Mouse (Mus musculus) heart, embryonic 11.5 days (tissue): ENCODE measurements around the gene Cpm. TPM values are rescaled to one million over a fixed set of nuclear protein-coding genes. Genes with fewer than 3 reads are reported as not detected.

Experiments used
- ATAC-seq: fragments of 200-750 bp; cut with Nextera tagmentation; replicated peaks from 2 replicates; pipeline ENCODE4 v1.8.0; 2017; ENCODE audit warnings: moderate library complexity; ENCODE audit not compliant: insufficient number of reproducible peaks, low FRiP score, low TSS enrichment
- H3K27ac ChIP-seq: fragments of 300-500 bp; sonication (generic); 2 replicates; pipeline ENCODE4 v1.5.1; 2014; ENCODE audit warnings: mild to moderate bottlenecking, low read depth, low read length
- H3K27me3 ChIP-seq: fragments of 300-500 bp; sonication (generic); 2 replicates; pipeline ENCODE4 v1.6.1; 2014; ENCODE audit warnings: mild to moderate bottlenecking, low read length, mixed read lengths; ENCODE audit not compliant: control insufficient read depth, insufficient read depth
- H3K36me3 ChIP-seq: fragments of 300-500 bp; sonication (generic); 2 replicates; pipeline ENCODE4 v1.6.1; 2014; ENCODE audit warnings: mild to moderate bottlenecking, low read length, moderate library complexity, mixed read lengths; ENCODE audit not compliant: control insufficient read depth, insufficient read depth
- H3K4me1 ChIP-seq: fragments of 300-500 bp; sonication (generic); 2 replicates; pipeline ENCODE4 v1.6.1; 2014; ENCODE audit warnings: low read length; ENCODE audit not compliant: control insufficient read depth, insufficient read depth
- H3K4me2 ChIP-seq: fragments of 300-500 bp; sonication (generic); 2 replicates; pipeline ENCODE4 v1.6.1; 2014; ENCODE audit warnings: mild to moderate bottlenecking, moderate library complexity
- H3K4me3 ChIP-seq: fragments of 300-500 bp; sonication (generic); 2 replicates; pipeline ENCODE4 v1.5.1; 2014; ENCODE audit warnings: low read depth, low read length
- H3K9ac ChIP-seq: fragments of 300-500 bp; sonication (generic); 2 replicates; pipeline ENCODE4 v1.6.1; 2014; ENCODE audit warnings: mild to moderate bottlenecking, low read depth, low read length, moderate library complexity
- H3K9me3 ChIP-seq: fragments of 300-500 bp; sonication (generic); replicated peaks from 2 replicates; pipeline ENCODE4 v1.6.1; 2016; ENCODE audit warnings: low read length; ENCODE audit not compliant: control insufficient read depth
- WGBS: fragments of 180-500 bp; shearing (Covaris S2); extraction: QIAGEN DNeasy Blood & Tissue Kit; methylation state at CpG from one replicate; pipeline ENCODE4 v1.1.7; 2014; ENCODE audit not compliant: insufficient replicate concordance; 5-methylcytosine and 5-hydroxymethylcytosine counted together
- polyA plus RNA-seq: library from polyadenylated mRNA; unstranded; fragments of >200 nt; fragmentation: Nextera tagmentation; extraction: Ambion mirVana; gene quantifications from 2 replicates; pipeline ENCODE4 v1.2.1, GENCODE M21; 2014

Gene Cpm
- polyA plus RNA-seq, 1 experiment from 2014 or later = 4.1 TPM

DNA sequence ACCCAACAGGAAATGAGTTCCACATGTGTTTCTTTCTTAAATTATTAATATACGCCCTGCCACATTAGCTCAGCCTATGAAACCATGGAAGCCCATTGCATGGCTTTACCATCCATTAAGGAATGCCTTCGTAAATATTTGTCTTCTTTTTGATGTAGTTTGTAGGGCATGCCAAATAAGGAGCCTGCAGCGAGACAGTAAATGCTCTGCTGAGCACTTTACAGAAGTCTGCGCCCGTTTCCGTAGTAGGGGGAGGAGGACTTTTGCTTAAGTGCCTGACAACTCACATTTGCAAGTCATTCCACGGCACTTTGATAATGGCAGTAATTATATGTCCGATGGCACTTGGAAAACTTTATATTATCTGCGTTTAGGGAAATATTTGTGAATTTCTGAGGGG, 37.5 kb upstream of the Cpm start:
- Histone ChIP-seq H3K27me3 (no peaks in the 10 kb centered on the region), H3K9me3 (no peaks in the 10 kb centered on the region), H3K4me1 (no peaks in the 10 kb centered on the region), H3K4me2 (no peak overlapping the region), H3K4me3 (no peak overlapping the region), H3K27ac (no peak overlapping the region), H3K36me3 (no peaks in the 10 kb centered on the region), H3K9ac (no peak overlapping the region)
- 66% methylated on average over 9 of the region's 9 CpGs for WGBS
- no peak for ATAC-seq

GRCm38 (mm10) chr10:117592306-117593040, 36.8 kb upstream of the Cpm start:
- Histone ChIP-seq H3K4me1 (no peaks in the 10 kb centered on the region), H3K9me3 (no peaks in the 10 kb centered on the region), H3K4me2 (no peak overlapping the region), H3K4me3 (no peak overlapping the region), H3K9ac (no peak overlapping the region), H3K36me3 (no peaks in the 10 kb centered on the region), H3K27ac (no peak overlapping the region), H3K27me3 (no peaks in the 10 kb centered on the region)
- ATAC-seq = no peak
- 71% methylated on average over 7 of the region's 7 CpGs for WGBS

DNA sequence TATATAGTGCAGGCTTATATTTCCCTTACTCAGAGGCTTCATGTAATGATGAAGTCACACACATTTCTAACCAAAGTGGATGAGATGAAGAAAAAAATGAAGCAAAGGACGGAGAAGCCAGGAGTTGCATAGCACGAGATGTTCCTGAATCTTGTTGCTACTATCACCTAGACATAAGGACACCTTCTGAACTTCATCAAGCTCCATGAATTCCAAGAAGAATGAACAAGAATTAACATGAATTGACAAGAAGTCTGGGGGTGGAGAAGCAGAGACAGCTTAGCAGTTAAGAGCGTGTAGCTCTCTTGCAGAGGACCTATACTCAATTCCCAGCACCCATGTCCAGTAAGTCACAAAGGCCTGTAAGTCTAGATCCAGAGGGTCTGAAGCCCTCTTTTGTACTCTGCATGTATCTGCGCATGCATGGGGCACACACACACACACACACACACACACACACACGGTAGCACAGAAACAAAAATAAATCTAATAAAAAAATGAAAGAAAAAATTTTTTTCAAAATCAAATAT, 36.2 kb upstream of the Cpm start:
- no peak for ATAC-seq
- 84% methylated on average over 5 of the region's 5 CpGs for WGBS

GRCm38 (mm10) chr10:117593857-117594256, 35.4 kb upstream of the Cpm start:
- no peak for ATAC-seq
- 81% methylated on average over 13 of the region's 13 CpGs for WGBS

More for the DNA sequence above, 36.2 kb upstream of the Cpm start:
- Histone ChIP-seq H3K4me2 (no peak overlapping the region), H3K27ac (no peak overlapping the region), H3K27me3 (no peaks in the 10 kb centered on the region), H3K4me3 (no peak overlapping the region), H3K9me3 (no peaks in the 10 kb centered on the region), H3K36me3 (no peaks in the 10 kb centered on the region), H3K9ac (no peak overlapping the region), H3K4me1 (no peaks in the 10 kb centered on the region)

GRCm38 (mm10) chr10:117594291-117594850, 34.9 kb upstream of the Cpm start:
- Histone ChIP-seq H3K9ac (no peak overlapping the region), H3K27me3 (no peaks in the 10 kb centered on the region), H3K27ac (no peak overlapping the region), H3K4me1 (no peaks in the 10 kb centered on the region), H3K4me2 (no peak overlapping the region), H3K4me3 (no peak overlapping the region), H3K9me3 (no peaks in the 10 kb centered on the region), H3K36me3 (no peaks in the 10 kb centered on the region)
- 84% methylated on average over 17 of the region's 17 CpGs for WGBS
- no peak for ATAC-seq

More at GRCm38 (mm10) chr10:117593857-117594256, 35.4 kb upstream of the Cpm start:
- Histone ChIP-seq H3K4me3 (no peak overlapping the region), H3K4me2 (no peak overlapping the region), H3K36me3 (no peaks in the 10 kb centered on the region), H3K4me1 (no peaks in the 10 kb centered on the region), H3K27ac (no peak overlapping the region), H3K9me3 (no peaks in the 10 kb centered on the region), H3K27me3 (no peaks in the 10 kb centered on the region), H3K9ac (no peak overlapping the region)

- no peak overlapping the region for H3K4me2 ChIP-seq
- no peak overlapping the region for H3K9ac ChIP-seq
- ATAC-seq = no peak
- 86% methylated on average over 13 of the region's 13 CpGs for WGBS
- H3K36me3 ChIP-seq = no peaks in the 10 kb centered on the region
- H3K27ac ChIP-seq = no peak overlapping the region
- no peaks in the 10 kb centered on the region for H3K9me3 ChIP-seq
- H3K4me1 ChIP-seq = no peaks in the 10 kb centered on the region
- H3K27me3 ChIP-seq = no peaks in the 10 kb centered on the region
- H3K4me3 ChIP-seq = no peak overlapping the region
Observed at GRCm38 (mm10) chr10:117594913-117595312, 34.4 kb upstream of the Cpm start.

DNA sequence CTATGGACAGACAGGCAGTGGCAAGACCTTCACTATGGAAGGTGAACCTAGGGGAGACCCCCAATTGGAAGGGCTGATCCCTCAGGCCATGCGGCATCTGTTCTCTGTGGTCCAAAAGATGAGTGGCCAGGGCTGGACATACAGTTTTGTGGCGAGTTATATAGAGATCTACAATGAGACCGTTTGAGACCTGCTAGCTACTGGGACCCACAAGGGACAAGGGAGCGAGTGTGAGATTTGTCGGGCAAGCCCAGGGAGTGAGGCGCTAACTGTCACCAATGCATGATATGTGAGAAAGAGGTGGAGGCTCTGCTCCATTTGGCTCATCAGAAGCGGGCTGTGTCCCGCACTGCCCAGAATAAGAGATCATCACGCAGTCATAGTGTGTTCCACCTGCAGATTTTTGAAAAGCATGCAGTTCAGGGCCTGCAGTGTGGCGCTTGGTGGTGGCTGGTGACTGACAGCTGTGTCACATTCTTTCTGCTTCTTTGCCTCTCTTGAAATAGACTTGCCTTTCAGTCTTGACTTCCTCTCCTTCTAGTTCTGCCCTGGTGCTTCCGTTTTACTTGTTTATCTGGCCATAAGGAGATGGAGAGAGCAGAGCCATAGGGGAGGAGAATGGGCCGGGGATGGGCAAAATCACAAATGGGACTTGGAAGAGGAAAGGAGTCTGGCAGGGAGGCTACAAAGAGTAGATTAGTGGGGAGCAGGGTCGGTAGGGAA, 33.7 kb upstream of the Cpm start:
- no peak overlapping the region for H3K4me2 ChIP-seq
- no peaks in the 10 kb centered on the region for H3K36me3 ChIP-seq
- ATAC-seq = no peak
- no peak overlapping the region for H3K4me3 ChIP-seq
- 69% methylated on average over 13 of the region's 13 CpGs for WGBS
- no peak overlapping the region for H3K9ac ChIP-seq
- H3K9me3 ChIP-seq = no peaks in the 10 kb centered on the region
- no peak overlapping the region for H3K27ac ChIP-seq
- H3K27me3 ChIP-seq = no peaks in the 10 kb centered on the region
- H3K4me1 ChIP-seq = no peaks in the 10 kb centered on the region

DNA sequence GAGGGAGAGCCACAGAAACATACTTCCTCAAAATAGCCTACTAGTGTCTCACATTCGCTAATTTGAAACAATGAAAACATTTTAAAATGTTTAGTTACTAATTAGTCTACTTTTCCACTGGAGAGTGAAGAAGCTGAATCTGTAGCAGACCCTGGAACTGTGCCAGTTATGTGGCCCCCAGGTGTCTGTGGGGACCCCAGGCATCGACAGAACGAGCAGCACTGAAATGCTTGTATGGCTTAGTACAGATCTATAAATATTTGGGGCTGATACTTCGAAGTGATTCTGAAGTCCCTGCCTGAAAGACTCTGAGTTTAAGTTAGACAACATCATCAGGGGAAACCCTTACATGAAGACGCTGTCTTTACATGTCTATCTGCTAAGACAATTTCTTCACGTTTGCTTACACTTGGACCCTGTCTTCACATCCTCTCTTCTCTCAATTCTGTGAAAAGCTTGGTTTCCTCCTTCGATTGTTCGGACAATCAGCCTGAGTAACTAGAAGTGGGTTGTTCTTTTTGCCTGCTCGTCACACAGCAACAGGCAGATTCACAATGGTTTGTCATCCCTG, 33.0 kb upstream of the Cpm start:
- no peaks in the 10 kb centered on the region for H3K27me3 ChIP-seq
- H3K36me3 ChIP-seq = no peaks in the 10 kb centered on the region
- H3K4me1 ChIP-seq = no peaks in the 10 kb centered on the region
- H3K27ac ChIP-seq = no peak overlapping the region
- no peak overlapping the region for H3K4me3 ChIP-seq
- no peak for ATAC-seq
- H3K9ac ChIP-seq = no peak overlapping the region
- 76% methylated on average over 9 of the region's 9 CpGs for WGBS
- H3K4me2 ChIP-seq = no peak overlapping the region
- no peaks in the 10 kb centered on the region for H3K9me3 ChIP-seq
